Mouse (Mus musculus): ENCODE results near the gene Gm9922. TPM values are rescaled to one million over a fixed set of nuclear protein-coding genes. Genes with fewer than 3 reads are reported as not detected.

The Gm9922 gene
- polyA plus RNA-seq, 1 experiment from 2014 or later: 2.5 TPM

GRCm38 (mm10) chr14:101729972-101730692, 518 bp upstream of the Gm9922 start:
- Histone ChIP-seq H3K4me1 (ENCODE audit: control insufficient read depth, insufficient read depth, low read length) (peaks cover 6% of the 10 kb centered on the region; the same call in 1 of the 2 replicates), H3K4me2 (peak overlapping the region; percentile 95), H3K9me3 (replicated peaks; ENCODE audit: control insufficient read depth, low read length) (no peaks in the 10 kb centered on the region), H3K4me3 (ENCODE audit: low read depth, low read length) (peak overlapping the region; percentile 69), H3K27ac (ENCODE audit: low read depth, low read length) (no peak overlapping the region), H3K36me3 (ENCODE audit: control insufficient read depth, insufficient read depth, low read length) (no peaks in the 10 kb centered on the region), H3K9ac (ENCODE audit: low read depth, low read length) (peak overlapping the region; percentile 62), H3K27me3 (ENCODE audit: control insufficient read depth, insufficient read depth, low read length) (peaks cover 5% of the 10 kb centered on the region; the same call in 1 of the 2 replicates)
- peak; percentile 27; the same call in 1 of the 2 replicates for ATAC-seq (replicated peaks; ENCODE audit: insufficient number of reproducible peaks, low FRiP score, low TSS enrichment)
- WGBS (ENCODE audit: insufficient replicate concordance): 2% methylated on average over 28 of the region's 28 CpGs

DNA sequence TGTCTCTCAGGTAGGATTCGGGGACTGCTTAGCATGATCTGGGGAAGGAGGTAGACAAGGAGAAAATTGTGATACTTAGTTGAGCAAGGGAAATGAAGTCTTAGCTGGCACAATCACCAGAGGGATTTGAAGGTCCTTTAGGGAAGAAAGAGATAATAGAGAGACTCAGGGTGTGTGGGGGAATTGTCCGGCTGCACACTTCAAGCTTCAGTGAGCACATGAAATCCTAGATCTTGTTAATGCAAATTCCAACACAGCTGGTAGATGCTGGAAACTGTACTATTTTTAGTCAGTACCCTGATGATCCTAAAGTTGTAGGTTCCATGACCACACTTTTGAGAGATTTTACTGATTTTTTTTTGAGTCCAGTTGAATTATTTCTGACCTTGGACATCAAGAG, 15.2 kb downstream of the Gm9922 start:
- H3K9ac ChIP-seq (ENCODE audit: low read depth, low read length): no peak overlapping the region
- no peaks in the 10 kb centered on the region for H3K27me3 ChIP-seq (ENCODE audit: control insufficient read depth, insufficient read depth, low read length)
- no peak overlapping the region for H3K4me2 ChIP-seq
- no peaks in the 10 kb centered on the region for H3K9me3 ChIP-seq (replicated peaks; ENCODE audit: control insufficient read depth, low read length)
- no peak overlapping the region for H3K4me3 ChIP-seq (ENCODE audit: low read depth, low read length)
- H3K27ac ChIP-seq (ENCODE audit: low read depth, low read length): no peak overlapping the region
- no peak for ATAC-seq (replicated peaks; ENCODE audit: insufficient number of reproducible peaks, low FRiP score, low TSS enrichment)
- H3K4me1 ChIP-seq (ENCODE audit: control insufficient read depth, insufficient read depth, low read length): no peaks in the 10 kb centered on the region
- 69% methylated on average over 2 of the region's 2 CpGs for WGBS (ENCODE audit: insufficient replicate concordance)
- H3K36me3 ChIP-seq (ENCODE audit: control insufficient read depth, insufficient read depth, low read length): no peaks in the 10 kb centered on the region

DNA sequence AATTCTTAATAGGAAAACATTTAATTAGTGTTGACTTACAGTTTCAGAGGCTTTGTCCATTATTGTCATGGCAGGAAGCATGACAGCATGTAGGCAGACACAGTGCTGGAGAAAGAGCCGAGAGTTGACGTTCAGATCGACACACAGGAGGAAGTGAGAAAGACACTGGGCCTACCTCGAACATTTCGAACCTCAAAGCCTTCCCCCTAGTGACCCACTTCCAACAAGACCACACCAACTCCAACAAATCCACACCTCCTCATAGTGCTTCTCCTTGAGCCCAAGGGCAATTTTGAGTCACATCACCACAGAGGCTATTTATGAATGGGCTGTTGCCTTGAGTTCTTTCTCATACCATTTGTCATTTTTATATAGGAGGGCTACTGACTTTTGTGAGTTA, 22.5 kb downstream of the Gm9922 start:
- Histone ChIP-seq H3K27ac (ENCODE audit: low read depth, low read length) (no peak overlapping the region), H3K9me3 (replicated peaks; ENCODE audit: control insufficient read depth, low read length) (no peaks in the 10 kb centered on the region), H3K27me3 (ENCODE audit: control insufficient read depth, insufficient read depth, low read length) (no peaks in the 10 kb centered on the region), H3K4me3 (ENCODE audit: low read depth, low read length) (no peak overlapping the region), H3K4me2 (no peak overlapping the region), H3K9ac (ENCODE audit: low read depth, low read length) (no peak overlapping the region), H3K4me1 (ENCODE audit: control insufficient read depth, insufficient read depth, low read length) (no peaks in the 10 kb centered on the region), H3K36me3 (ENCODE audit: control insufficient read depth, insufficient read depth, low read length) (no peaks in the 10 kb centered on the region)
- no peak for ATAC-seq (replicated peaks; ENCODE audit: insufficient number of reproducible peaks, low FRiP score, low TSS enrichment)
- WGBS (ENCODE audit: insufficient replicate concordance): 80% methylated on average over 5 of the region's 5 CpGs

- Histone ChIP-seq H3K4me3 (ENCODE audit: low read depth, low read length) (no peak overlapping the region), H3K9me3 (replicated peaks; ENCODE audit: control insufficient read depth, low read length) (no peaks in the 10 kb centered on the region), H3K9ac (ENCODE audit: low read depth, low read length) (no peak overlapping the region), H3K36me3 (ENCODE audit: control insufficient read depth, insufficient read depth, low read length) (no peaks in the 10 kb centered on the region), H3K4me1 (ENCODE audit: control insufficient read depth, insufficient read depth, low read length) (no peaks in the 10 kb centered on the region), H3K27me3 (ENCODE audit: control insufficient read depth, insufficient read depth, low read length) (no peaks in the 10 kb centered on the region), H3K4me2 (no peak overlapping the region), H3K27ac (ENCODE audit: low read depth, low read length) (no peak overlapping the region)
- 79% methylated on average over 4 of the region's 4 CpGs for WGBS (ENCODE audit: insufficient replicate concordance)
- ATAC-seq (replicated peaks; ENCODE audit: insufficient number of reproducible peaks, low FRiP score, low TSS enrichment): no peak
These were observed 25.1 kb downstream of the Gm9922 start for GRCm38 (mm10) chr14:101704479-101704878.

DNA sequence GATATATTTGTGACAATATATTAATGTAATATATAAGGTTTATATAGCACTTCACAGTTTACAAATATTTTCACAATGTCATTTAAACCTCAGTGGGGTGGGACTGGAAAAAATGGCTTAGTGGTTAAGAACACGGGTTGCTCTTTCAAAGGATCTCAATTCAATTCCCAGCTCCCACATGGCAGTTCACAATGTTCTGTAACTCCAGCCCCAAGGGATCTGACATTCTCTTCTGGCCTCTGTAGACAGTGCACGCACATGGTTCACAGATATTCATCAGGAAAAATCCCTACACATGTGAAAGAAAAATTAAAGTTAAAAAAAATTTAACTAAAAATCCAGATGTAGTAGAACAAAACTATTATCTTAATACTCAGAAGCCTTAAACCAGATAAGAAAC, 41.2 kb downstream of the Gm9922 start:
- H3K4me3 ChIP-seq (ENCODE audit: low read depth, low read length): no peak overlapping the region
- WGBS (ENCODE audit: insufficient replicate concordance): 87% methylated on average over 2 of the region's 2 CpGs
- H3K36me3 ChIP-seq (ENCODE audit: control insufficient read depth, insufficient read depth, low read length): no peaks in the 10 kb centered on the region
- no peaks in the 10 kb centered on the region for H3K4me1 ChIP-seq (ENCODE audit: control insufficient read depth, insufficient read depth, low read length)
- H3K27ac ChIP-seq (ENCODE audit: low read depth, low read length): no peak overlapping the region
- no peaks in the 10 kb centered on the region for H3K27me3 ChIP-seq (ENCODE audit: control insufficient read depth, insufficient read depth, low read length)
- H3K9me3 ChIP-seq (replicated peaks; ENCODE audit: control insufficient read depth, low read length): no peaks in the 10 kb centered on the region
- no peak overlapping the region for H3K9ac ChIP-seq (ENCODE audit: low read depth, low read length)
- no peak for ATAC-seq (replicated peaks; ENCODE audit: insufficient number of reproducible peaks, low FRiP score, low TSS enrichment)
- H3K4me2 ChIP-seq: no peak overlapping the region

DNA sequence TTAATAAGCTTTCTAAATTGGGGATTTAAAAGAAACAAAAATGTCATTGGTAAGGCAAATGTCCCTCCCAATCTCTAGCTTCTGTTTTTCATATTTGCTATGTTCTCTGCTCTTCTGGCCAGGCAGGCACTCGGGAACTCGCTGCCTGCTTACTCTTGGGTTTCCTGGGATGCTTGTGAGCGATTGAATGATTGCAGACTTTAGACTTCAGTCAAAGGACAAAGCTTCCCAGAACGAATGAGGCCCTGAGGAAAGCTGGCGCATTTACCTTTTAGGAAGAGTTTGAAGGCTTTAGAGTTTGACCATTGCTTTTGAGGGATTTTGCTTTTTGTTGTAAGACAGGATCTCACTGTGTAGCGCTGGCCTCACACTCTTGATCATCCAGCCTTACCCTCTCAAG, 41.9 kb downstream of the Gm9922 start:
- Histone ChIP-seq H3K4me1 (ENCODE audit: control insufficient read depth, insufficient read depth, low read length) (no peaks in the 10 kb centered on the region), H3K9ac (ENCODE audit: low read depth, low read length) (no peak overlapping the region)

More for the DNA sequence above, 41.9 kb downstream of the Gm9922 start:
- Histone ChIP-seq H3K27me3 (ENCODE audit: control insufficient read depth, insufficient read depth, low read length) (no peaks in the 10 kb centered on the region), H3K36me3 (ENCODE audit: control insufficient read depth, insufficient read depth, low read length) (no peaks in the 10 kb centered on the region), H3K4me2 (no peak overlapping the region), H3K27ac (ENCODE audit: low read depth, low read length) (no peak overlapping the region), H3K4me3 (ENCODE audit: low read depth, low read length) (no peak overlapping the region), H3K9me3 (replicated peaks; ENCODE audit: control insufficient read depth, low read length) (no peaks in the 10 kb centered on the region)
- ATAC-seq (replicated peaks; ENCODE audit: insufficient number of reproducible peaks, low FRiP score, low TSS enrichment): no peak
- 89% methylated on average over 6 of the region's 6 CpGs for WGBS (ENCODE audit: insufficient replicate concordance)

Other genes with a start within 250 kb of the Gm9922 start
- gene Tbc1d4, start 120.6 kb downstream of the Gm9922 start, polyA plus RNA-seq (2014; fragmentation: Nextera tagmentation; extraction: Ambion mirVana): 15.0 and 16.3 TPM in 2 replicates
- gene Commd6, start 89.1 kb downstream of the Gm9922 start, polyA plus RNA-seq (2014; fragmentation: Nextera tagmentation; extraction: Ambion mirVana): 81.7 and 91.3 TPM in 2 replicates
- 112 and 116 TPM in 2 replicates for gene Uchl3, start 75.8 kb downstream of the Gm9922 start, polyA plus RNA-seq (2014; fragmentation: Nextera tagmentation; extraction: Ambion mirVana)
- gene Lmo7, start 143 bp upstream of the Gm9922 start, polyA plus RNA-seq (2014; fragmentation: Nextera tagmentation; extraction: Ambion mirVana): 123 and 126 TPM in 2 replicates

All from heart, embryonic 11.5 days (tissue).